Mouse (Mus musculus) CD8-positive naive resting alpha-beta T cell, adult 2 months (primary cell): Measurements from ENCODE around the gene Creld1.

Experiments
- DNase-seq, 2 experiments: peaks; one replicate each; pipeline ENCODE4 v3.0.0; 2022; ENCODE audit warnings: low read depth in 2 of 2, low spot score in 2 of 2

The Creld1 gene

DNA sequence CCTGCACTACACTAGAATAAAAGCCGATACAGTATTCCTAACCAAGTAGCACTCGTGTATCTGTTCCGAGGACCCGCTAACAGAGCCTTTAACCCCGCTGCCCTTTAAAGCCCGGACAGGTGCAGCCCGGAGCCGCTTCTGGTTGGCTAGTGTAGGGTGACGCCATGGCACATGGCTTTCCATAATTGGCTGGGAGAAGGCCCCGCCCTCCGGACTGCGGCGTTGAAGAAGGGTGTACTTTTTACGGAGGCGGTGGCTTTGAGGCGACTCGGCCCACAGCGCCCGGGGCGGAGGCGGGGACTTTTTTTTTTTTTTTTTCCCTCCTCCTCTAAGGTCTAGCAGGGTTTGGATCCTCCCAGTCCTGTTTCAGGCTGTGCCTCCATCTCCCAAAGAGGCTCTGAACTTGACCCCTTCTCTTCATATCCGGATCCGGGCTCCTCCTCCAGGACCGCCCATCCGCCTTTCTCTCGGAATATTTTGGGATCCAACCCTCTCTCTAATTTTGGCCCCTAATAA, at the start of gene Creld1:
Gene Creld1, plus strand, starts transcription at position 198 of the 516 bp plus-strand sequence.
- peak; percentile 81 to 85 for DNase-seq

DNA sequence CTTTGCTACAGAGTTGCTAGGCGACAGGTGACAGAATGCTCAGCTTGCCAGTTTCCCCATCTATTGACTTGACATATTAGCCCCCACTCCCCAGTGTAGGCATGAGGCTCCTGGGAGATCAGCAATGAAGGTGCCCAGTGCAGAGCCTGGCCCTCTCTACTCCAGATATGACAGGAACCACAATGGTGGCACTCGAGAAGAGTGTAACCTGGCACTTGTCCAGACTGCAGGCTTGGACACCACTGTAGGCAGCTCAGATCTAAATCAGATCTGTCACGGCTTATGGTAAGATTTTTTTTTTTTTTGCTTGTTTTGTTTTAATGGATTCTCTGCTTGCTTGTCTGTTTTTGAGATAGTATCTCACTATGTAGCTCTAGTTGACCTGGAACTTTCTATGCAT, 49.4 kb upstream of the Creld1 start:
- no peak for DNase-seq

DNA sequence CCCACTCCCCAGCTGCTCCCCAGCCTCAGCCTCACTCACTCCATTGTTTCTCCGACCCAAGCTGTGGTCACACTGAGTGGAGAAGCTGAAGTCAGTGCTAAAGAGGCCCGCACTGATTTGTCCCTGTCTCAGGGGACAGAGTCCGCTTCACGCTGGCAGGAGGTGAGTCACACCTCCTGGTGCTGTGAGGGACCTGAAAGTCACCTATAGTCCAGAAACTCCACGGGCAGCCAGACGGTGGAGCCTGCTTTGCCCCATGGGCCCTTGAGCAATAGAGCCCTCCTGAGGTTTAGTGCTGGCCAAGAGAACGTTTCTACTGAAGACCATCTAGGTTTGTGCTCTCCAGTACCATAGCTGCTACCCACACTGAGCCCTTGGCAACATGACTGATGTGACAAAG, 48.4 kb upstream of the Creld1 start:
- no peak for DNase-seq

DNA sequence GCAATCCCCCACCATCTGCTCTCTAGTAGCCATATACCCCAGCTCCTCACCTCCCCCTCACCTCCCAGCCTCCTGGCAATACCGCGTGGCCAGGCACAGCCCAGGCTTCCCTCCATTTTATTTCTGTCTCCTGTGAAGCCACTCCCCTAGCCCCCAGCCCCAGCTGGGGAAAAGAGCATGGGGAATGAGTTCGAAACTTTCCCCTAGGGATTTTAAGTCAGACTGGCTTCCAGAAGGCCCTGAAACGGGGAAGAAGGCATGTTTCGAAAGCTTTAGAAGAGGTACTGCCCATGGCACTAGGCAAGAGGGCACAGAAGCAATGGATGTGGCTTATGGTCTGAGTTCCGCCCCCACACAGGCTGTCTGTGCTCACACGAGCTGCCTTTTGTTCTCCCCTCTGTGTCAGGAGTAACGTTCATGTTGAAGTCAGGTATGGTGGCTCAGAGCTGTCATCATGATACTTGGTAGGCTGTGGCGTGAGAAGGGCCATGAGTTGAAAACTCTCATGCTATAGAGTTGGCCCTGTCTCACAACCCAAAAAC, 47.4 kb upstream of the Creld1 start, which contains the start of gene Cidec:
Gene Cidec, minus strand, starts transcription at position 97 of the 542 bp plus-strand sequence.
- no peak for DNase-seq

DNA sequence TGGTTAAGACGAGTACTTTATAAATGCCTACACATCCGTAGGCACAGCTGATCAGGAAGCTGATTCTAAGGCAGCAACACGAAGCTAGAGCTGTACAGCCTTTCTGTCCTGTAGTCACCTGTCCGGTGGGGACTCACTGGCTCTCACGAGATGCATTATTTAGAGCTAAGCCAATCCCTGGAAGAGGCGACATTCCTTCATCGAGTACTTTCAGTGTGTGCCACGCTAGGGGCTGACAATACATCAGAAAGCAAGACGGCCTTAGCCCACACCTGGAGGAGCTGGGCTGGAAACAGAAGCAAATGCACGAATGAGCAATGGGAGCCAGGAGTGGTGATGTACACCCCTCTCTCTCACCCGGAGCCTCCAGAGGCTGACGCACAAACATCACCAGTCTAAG, 46.0 kb upstream of the Creld1 start:
- no peak for DNase-seq

DNA sequence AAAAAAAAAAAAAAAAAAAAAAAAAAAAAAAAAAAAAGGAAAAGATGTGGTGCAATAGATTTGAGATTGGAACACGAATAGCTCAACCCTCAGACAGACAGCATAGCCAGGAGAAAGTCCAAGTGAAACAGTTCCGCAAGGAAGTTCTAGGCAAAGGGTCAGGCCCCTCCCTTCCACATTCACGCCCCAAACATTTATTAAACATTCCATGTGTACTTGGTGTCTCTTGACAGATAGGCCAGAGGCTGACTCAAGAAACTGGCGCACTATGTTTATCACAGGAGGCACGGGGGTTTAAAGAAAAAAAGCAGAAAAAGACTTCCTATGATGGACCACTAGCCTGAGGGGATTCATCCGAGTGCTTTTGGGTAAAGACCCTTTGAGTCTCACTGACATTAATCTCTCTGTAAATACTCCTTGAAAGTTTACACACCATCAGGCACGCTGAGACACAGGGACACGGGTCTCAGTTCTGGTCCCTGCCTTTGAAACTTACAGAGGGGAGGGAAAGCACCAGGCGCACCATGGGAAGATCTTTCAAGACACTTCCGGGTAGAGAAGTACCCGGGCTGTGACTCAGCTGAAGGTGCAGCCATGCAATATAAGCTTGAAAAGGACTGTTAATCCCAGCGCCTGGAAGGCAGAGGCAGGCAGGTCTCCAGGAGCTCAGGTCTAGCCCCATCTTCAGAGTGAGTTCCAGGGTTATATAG, 44.2 kb upstream of the Creld1 start:
- DNase-seq, result no peak

DNA sequence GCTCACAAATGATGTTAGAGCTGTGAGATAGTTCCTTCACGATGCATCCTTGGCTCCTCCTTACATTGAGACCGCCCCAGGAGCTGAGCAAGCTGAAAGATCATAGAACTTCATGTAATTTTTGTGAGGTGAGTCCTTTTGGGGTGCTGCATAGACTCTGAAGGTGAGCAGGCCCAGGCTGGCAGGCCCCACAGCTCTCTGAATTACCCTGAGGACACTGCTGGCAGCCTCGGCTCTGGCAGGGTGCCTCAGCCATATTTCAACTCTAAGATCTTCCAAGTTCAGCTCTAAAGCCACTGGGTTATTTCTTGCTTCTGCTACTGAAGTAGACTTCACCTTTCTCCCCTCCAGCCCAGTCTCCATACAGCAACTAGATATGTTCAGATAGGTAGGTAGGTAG, 42.4 kb upstream of the Creld1 start:
- no peak for DNase-seq

DNA sequence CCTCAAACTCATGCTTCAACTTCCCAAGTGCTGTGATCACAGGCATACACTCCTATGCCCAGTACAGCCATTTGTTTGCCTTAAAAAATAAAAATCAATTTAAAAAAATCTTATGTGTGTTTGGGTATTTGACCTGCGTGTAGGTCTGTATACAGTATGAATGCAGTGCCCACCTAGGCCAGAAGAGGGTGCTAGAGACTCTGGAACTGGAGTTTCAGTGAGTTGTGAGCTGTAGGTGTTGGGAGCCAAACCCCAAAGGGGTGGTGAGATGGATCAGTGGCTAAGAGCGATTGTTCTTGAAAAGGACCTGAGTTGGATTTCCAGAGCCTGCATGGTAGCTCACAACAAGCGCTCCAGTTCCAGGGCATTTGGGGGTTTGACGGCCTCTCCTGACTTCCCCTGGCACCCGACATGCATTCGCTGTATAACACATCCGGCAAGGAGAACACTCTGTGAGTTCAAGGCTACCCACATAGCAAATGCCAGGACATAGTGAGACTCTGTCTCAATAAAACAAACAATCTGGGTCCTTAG, 41.9 kb upstream of the Creld1 start:
- DNase-seq, result peak; percentile 63 to 74

DNA sequence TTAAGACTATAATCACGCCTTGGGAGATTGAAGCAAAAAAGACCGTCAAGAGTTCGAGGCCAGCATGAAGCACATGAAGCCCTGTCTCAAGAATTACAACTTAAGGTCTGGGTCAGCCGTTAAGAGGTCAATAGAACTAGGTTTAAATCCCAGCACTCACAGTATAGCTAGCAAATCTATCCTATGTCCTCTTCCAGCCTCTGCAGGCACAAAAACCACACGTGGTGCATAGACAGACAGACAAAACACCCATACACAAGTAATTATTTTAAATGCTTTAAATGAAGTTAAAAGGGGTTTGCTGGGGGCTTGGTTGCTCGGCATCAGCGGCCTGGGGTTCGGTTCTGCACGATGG, 41.0 kb upstream of the Creld1 start:
- no peak for DNase-seq

DNA sequence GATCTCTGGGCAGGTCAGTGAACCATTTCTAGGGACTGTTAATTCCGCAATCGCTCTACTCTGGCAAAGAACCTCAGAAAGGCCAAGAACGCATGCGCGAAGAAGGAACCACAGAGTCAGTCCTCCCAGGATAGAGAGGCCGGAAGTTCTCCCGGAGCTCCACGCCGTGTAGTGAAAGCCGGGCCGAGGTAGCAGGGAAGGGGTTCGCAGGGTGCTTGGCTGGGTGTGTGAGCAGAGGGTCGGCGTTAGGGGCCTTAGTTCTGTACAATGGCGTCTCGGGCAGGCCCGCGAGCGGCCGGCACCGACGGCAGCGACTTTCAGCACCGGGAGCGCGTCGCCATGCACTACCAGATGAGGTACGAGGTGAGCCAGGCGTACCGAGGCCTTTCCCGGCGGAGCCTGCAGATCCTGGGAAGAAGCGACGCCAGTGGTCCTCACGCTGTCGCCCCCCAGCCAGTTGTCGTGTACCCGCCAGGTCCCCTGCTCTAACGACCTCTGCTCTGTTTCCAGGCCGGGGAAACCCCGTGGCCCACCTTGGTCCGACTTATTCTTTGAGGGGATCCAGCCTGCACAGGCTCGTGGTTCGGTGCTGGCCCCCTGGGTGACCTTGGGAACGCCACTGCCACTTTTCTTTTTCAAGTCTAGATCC, 40.5 kb upstream of the Creld1 start, which contains the start of gene Jagn1:
Gene Jagn1, plus strand, starts transcription at position 128 of the 649 bp plus-strand sequence.
- peak; percentile 90 to 95 for DNase-seq

DNA sequence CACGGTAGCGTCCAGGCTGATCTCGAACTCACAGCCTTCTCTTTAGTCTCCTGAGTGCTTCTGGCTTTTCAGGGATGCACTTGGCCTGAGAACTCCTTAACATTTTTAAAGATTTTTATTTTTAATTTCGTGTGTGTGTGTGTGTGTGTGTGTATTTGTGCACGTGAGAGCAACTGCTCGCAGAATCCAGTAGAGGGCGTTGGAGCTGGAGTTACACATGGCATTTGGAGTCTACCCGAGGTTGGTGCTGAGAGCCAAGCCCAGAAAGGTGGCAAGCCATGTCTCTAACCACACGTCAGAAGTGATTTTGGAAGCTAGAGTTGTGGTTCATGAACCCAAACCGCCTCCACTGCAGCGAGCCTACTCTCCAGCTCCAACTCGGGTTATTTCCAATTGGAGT, 40.0 kb upstream of the Creld1 start:
- peak; percentile 5 to 12 for DNase-seq

DNA sequence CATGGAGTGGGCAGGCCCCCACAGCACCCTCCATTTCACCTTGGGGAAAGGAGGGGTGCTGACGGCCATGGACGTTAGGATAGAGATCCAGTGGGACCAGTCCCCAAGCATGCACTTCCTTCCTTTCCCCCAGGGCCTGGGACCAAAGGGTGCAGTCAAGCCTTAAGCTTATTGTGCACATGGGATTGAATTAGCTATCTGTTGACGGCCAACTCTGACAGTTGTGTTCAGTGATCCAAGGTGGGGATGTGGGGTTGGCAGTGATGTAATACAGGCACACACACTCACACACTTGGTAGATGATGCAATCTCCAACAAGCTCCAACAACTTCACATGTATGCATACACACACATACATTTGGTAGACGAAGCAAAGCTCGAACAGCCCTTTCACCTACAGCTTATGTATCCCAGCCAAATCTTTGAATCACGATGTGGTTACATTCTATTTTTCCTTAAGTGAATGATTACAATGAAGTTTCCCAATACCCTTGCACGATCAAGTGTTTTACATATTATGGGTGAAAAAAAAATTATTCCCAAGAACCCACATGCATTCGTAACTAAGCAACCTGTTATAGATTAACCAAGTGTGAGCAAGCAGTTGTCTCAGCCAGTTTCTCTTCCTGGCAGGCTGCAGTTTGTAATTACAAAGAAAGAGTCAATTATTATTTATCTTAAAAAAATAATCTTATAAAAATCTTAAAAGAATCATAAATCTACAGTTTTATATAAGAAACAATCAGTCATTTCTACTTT, 38.7 kb upstream of the Creld1 start:
- DNase-seq, result no peak

DNA sequence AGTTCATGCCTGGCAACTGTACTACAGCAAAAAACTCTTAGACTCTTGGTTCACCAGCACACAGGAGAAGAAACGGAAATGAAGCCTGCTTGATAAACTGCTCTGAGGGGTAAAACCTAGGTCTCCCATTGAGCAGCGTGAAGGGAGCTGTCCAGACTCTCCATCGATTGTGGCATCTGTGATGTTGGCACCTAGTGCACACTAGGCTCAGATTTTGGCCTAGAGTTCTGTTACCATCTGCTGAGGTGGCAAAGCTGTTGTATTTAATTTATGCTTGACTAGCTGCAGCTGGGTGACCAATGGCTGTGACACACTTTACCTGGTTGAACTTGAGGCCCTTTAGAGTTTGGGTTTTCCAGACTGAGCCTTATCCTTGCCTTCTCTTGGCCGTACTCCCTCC, 35.5 kb upstream of the Creld1 start:
- no peak for DNase-seq

DNA sequence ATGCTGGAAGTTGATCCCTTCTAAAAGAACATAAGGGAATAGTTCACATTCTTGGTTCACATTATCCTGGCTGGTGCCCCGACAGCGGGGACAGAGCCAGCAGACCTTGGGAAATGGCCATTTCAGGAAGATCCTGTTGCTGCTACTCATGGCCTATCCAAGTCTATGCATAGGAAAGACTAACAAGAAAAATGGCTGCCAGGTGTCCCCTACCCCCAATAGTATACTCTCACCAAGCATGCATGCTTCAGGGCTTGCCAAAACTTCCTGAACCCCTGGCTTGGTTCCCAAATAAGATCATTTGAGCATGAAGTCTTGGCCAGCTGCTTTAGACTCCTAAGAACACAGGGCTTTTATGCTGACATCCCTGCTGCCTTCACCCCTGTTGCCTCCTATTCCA, 31.3 kb upstream of the Creld1 start:
- no peak for DNase-seq

DNA sequence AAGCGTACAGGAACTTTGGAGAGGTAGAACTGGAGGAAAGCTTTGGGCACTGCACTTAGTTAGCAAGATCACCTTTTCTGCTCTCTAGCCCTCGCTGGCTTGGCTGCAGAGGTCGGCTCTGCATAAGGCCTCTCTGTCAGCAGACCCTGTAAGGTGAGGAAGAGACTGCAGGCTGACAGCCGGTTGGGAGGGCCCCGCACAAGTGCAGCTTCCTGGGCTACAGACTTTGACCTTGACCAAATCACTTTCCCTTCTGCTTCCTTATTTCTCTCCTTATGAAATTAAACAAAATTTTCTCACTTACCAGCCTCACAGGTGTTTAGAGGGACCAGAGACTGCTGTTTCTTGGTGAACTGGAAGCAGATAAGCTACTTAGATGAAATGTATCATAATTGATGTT, 28.1 kb upstream of the Creld1 start:
- DNase-seq, result no peak

DNA sequence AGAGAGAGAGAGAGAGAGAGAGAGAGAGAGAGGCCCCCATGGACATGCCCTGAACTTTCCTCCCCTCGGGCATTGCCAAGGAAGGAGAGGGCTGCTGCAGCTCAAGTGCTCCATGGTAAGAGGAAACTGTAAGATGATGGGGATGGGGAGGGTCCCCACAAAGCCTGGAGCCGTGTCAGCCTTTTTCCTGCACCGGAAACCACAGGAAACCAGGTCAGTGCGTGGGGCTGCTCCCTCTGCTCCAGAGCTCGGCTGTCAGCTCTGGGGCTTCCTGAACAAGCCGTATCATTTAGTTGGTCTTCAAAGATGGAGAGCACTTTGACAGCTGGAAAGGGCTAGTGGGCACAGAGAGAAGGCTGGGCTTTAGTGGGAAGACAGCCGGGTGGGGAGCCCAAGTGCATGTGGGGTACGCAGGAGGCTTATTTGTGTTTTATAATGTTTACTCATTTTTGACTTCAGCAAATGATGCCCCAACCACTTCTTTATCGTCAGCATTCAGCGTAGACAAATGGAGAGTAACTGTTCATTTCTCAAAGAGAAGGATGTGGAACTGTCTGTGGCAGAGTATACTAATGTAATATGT, 25.1 kb upstream of the Creld1 start, which contains the start of gene Il17re:
Gene Il17re, plus strand, starts transcription at position 533 of the 583 bp plus-strand sequence.
- no peak for DNase-seq

DNA sequence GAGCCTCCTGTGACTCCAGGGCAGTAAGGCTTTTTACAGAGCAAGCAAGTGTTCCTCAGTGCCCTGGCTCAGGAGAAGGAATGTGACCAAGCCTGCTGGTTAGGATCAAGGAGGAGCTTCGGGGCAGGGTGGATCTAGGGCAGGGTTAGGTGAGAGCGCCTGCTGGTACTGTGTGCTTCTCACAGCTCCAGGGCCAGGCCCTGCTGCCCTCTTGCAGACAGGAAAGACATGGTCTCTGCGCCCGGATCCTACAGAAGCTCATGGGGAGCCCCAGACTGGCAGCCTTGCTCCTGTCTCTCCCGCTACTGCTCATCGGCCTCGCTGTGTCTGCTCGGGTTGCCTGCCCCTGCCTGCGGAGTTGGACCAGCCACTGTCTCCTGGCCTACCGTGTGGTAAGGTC, 24.5 kb upstream of the Creld1 start:
- no peak for DNase-seq

DNA sequence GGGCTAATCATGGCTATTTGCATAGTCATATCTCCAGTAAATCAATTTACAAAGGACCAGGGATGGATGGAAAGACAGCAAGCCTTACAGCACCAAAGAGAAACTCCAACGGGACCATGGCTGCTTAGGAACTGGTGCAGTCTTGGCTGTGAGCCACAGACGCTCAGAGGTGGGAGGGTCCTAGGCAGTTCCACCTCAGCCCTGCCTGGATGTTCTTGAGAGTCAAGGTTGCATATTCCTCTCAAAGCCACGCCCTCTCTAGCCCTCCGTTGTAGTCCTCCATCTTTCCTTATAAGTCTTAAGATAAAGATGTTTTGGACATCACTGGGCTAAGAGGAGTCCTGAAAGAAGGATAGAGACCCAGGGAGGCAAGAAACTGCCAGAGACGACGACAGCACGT, 19.1 kb upstream of the Creld1 start:
- DNase-seq, result no peak

DNA sequence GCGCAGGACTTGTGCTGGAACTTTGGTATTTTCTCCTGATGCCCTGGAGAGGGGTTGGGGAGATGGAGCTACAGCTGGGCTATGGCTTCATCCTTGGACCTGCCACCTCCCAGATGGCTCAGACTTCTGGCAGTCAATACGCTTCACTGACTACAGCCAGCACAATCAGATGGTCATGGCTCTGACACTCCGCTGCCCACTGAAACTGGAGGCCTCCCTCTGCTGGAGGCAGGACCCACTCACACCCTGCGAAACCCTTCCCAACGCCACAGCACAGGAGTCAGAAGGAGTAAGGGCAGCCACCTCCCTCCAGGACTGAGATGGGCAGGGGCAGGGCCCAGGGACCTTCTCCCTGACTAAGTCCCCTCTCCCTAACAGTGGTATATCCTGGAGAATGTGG, 17.5 kb upstream of the Creld1 start:
- no peak for DNase-seq

DNA sequence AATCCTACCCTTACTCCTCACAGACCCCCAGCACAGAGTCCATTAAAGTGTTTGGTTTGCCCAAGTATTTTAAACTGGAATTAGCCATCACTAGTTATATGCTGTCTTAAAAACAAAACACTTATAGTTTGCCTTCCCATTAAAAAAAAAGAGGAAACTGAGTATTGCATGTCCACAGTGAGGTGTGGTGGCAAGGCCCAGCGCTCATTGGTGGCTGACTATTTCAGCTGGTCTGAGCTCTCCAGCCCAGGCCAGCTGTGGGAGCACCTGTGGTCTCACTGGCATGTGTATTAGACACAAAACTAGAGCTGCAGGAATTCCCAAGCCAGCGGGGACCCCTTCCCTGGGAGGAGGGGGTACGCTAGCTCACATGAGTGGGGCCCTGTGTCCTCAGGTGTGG, 14.6 kb upstream of the Creld1 start:
- DNase-seq, result no peak

DNA sequence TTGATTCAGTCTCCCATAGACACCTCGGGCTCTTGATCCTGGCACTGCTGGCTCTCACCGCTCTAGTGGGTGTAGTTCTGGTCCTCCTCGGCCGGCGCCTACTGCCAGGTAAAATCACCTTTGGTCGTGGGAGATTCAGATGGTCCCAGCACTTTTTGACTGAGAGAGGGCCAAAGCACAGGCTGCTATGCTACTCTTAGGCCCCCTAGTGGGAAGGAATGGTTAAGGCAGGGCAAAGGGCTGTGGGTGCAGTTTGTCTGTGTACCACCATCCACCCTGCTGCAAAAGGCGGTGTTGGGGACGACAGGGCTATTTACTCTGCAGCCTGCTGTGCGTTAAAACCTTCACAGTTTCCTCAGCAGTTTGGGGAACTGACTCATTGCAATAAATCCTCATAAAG, 14.1 kb upstream of the Creld1 start:
- DNase-seq, result peak; percentile 72 to 80
